Mouse (Mus musculus): ENCODE results near the gene Capn2. TPM values are rescaled to one million over a fixed set of nuclear protein-coding genes. Genes with fewer than 3 reads are reported as not detected.

The Capn2 gene
- total and polyA plus RNA-seq, 3 experiments, result 10.6 to 19.3 TPM; not detected in 1

- H3K9me3 ChIP-seq (replicated peaks; ENCODE audit: insufficient read depth, low read length), result no peaks in the 10 kb centered on the region
- H3K27ac ChIP-seq (ENCODE audit: control insufficient read depth, low read depth, low read length), result peak overlapping the region; percentile 6; the same call in 1 of the 2 replicates
- H3K36me3 ChIP-seq (ENCODE audit: control insufficient read depth in 1 of 2, insufficient read depth in 2 of 2, low read length in 2 of 2), result peaks cover 0 to 41% of the 10 kb centered on the region in 2 experiments; a peak in 2 of 4 replicates
- H3K79me2 ChIP-seq (ENCODE audit: control insufficient read depth, insufficient read depth, low read length, poor library complexity), result no peaks in the 10 kb centered on the region
- no peaks in the 10 kb centered on the region for H3K27me3 ChIP-seq (ENCODE audit: control insufficient read depth in 1 of 2, insufficient read depth in 2 of 2, low read length in 2 of 2)
- H3K4me1 ChIP-seq (ENCODE audit: control insufficient read depth in 1 of 2, insufficient read depth in 2 of 2, low read length in 2 of 2), result peaks cover 28 to 42% of the 10 kb centered on the region in 2 experiments
- no peak for DNase-seq (ENCODE audit: low read depth, low spot score)
- TF ChIP-seq TCF12 (IDR thresholded peaks at IDR 0.05; ENCODE audit: low read depth, low read length) (peak; percentile 60), JUND (IDR thresholded peaks at IDR 0.05; ENCODE audit: low read depth, low read length) (no peak), MYB (IDR thresholded peaks at IDR 0.05; ENCODE audit: low read depth, low read length) (no peak), EP300 (IDR thresholded peaks at IDR 0.05; ENCODE audit: low read depth in 1 of 2, low read length in 2 of 2) (peak; percentile 73 to 77), ETS1 (IDR thresholded peaks at IDR 0.05; ENCODE audit: low read depth, low read length) (peak; percentile 42), TAL1 (IDR thresholded peaks at IDR 0.05; ENCODE audit: low read length) (peak; percentile 76), GATA1 (IDR thresholded peaks at IDR 0.05; ENCODE audit: low read depth, low read length) (peak; percentile 71)
- no peak overlapping the region for H3K9ac ChIP-seq (ENCODE audit: control insufficient read depth, low read depth, low read length, poor library complexity, severe bottlenecking)
- H3K4me3 ChIP-seq (ENCODE audit: control insufficient read depth in 1 of 2, insufficient read depth in 1 of 2, low read depth in 2 of 2, low read length in 2 of 2), result no peak overlapping the region
Observed at GRCm38 (mm10) chr1:182502491-182503050, 14.8 kb downstream of the Capn2 start.

- Histone ChIP-seq H3K9ac (ENCODE audit: control insufficient read depth, low read depth, low read length, poor library complexity, severe bottlenecking) (no peak overlapping the region), H3K27me3 (ENCODE audit: control insufficient read depth in 1 of 2, insufficient read depth in 2 of 2, low read length in 2 of 2) (no peaks in the 10 kb centered on the region), H3K9me3 (replicated peaks; ENCODE audit: insufficient read depth, low read length) (no peaks in the 10 kb centered on the region), H3K36me3 (ENCODE audit: control insufficient read depth in 1 of 2, insufficient read depth in 2 of 2, low read length in 2 of 2) (peaks cover 0 to 38% of the 10 kb centered on the region in 2 experiments; a peak in 2 of 4 replicates), H3K79me2 (ENCODE audit: control insufficient read depth, insufficient read depth, low read length, poor library complexity) (no peaks in the 10 kb centered on the region), H3K27ac (ENCODE audit: control insufficient read depth, low read depth, low read length) (no peak overlapping the region), H3K4me3 (ENCODE audit: control insufficient read depth in 1 of 2, insufficient read depth in 1 of 2, low read depth in 2 of 2, low read length in 2 of 2) (no peak overlapping the region), H3K4me1 (ENCODE audit: control insufficient read depth in 1 of 2, insufficient read depth in 2 of 2, low read length in 2 of 2) (peaks cover 25 to 39% of the 10 kb centered on the region in 2 experiments)
- no peak for DNase-seq (ENCODE audit: low read depth, low spot score)
- TF ChIP-seq USF2 (IDR thresholded peaks at IDR 0.05; ENCODE audit: borderline replicate concordance in 1 of 2, insufficient read depth in 1 of 2, low read depth in 1 of 2, low read length in 2 of 2) (no peak), ELF1 (IDR thresholded peaks at IDR 0.05; ENCODE audit: low read depth, low read length) (no peak), NELFE (IDR thresholded peaks at IDR 0.05; ENCODE audit: low read depth, low read length) (no peak), POLR2AphosphoS5 (IDR thresholded peaks at IDR 0.05; ENCODE audit: borderline replicate concordance, low read depth, low read length) (no peak), HCFC1 (IDR thresholded peaks at IDR 0.05; ENCODE audit: low read depth, low read length) (no peak), TCF12 (IDR thresholded peaks at IDR 0.05; ENCODE audit: low read depth, low read length) (no peak), TAL1 (IDR thresholded peaks at IDR 0.05; ENCODE audit: low read length) (no peak), E2F4 (IDR thresholded peaks at IDR 0.05; ENCODE audit: borderline replicate concordance, low read depth, low read length) (no peak), ZNF384 (IDR thresholded peaks at IDR 0.05; ENCODE audit: low read depth, low read length) (no peak), MEF2A (IDR thresholded peaks at IDR 0.05; ENCODE audit: extremely low read depth, insufficient replicate concordance, low read depth, low read length, poor library complexity, severe bottlenecking) (no peak), MAX (IDR thresholded peaks at IDR 0.05; ENCODE audit: low read length) (no peak), MYC (IDR thresholded peaks at IDR 0.05; ENCODE audit: low read depth, low read length) (no peak), TBP (IDR thresholded peaks at IDR 0.05; ENCODE audit: low read depth, low read length) (no peak)
Observed at GRCm38 (mm10) chr1:182501815-182502405, 15.5 kb downstream of the Capn2 start.

All from MEL (cell line).